Mouse (Mus musculus) heart, adult 2 months (tissue): Measurements from ENCODE around the gene Wdr31. TPM values are rescaled to one million over a fixed set of nuclear protein-coding genes. Genes with fewer than 3 reads are reported as not detected.
A peak's percentile ranks its signal among the peaks of the same experiment; 100 is the strongest.

Experiments used
- DNase-seq, 2 experiments: peaks; one replicate each; pipeline ENCODE4 v3.0.0; 2021
- H3K27ac ChIP-seq: fragments of 200-600 bp; 2 replicates; pipeline ENCODE4 v1.8.1; 2022
- H3K27me3 ChIP-seq: fragments of 200-500 bp; 2 replicates; pipeline ENCODE4 v1.6.1; 2012; ENCODE audit warnings: mild to moderate bottlenecking, low read length, inconsistent platforms, mixed read lengths; ENCODE audit not compliant: control insufficient read depth, insufficient read depth
- H3K36me3 ChIP-seq: fragments of 200-500 bp; 2 replicates; pipeline ENCODE4 v1.6.1; 2012; ENCODE audit warnings: low read length, inconsistent platforms; ENCODE audit not compliant: control insufficient read depth, insufficient read depth
- H3K4me1 ChIP-seq: fragments of 200-500 bp; 2 replicates; pipeline ENCODE4 v1.6.1; 2011; ENCODE audit warnings: low read length; ENCODE audit not compliant: control insufficient read depth, insufficient read depth
- H3K4me3 ChIP-seq: fragments of 200-600 bp; 2 replicates; pipeline ENCODE4 v1.8.1; 2022
- H3K79me2 ChIP-seq: fragments of 200-500 bp; replicated peaks from 2 replicates; pipeline ENCODE4 v1.6.1; 2012; ENCODE audit warnings: mild to moderate bottlenecking, inconsistent platforms, low read length, moderate library complexity, mixed read lengths; ENCODE audit not compliant: control insufficient read depth, insufficient read depth
- H3K9ac ChIP-seq: fragments of 200-500 bp; 2 replicates; pipeline ENCODE4 v1.6.1; 2012; ENCODE audit warnings: low read depth, mild to moderate bottlenecking, control low read depth, inconsistent platforms, low read length, mixed read lengths
- CTCF ChIP-seq: fragments of 200-600 bp; IDR thresholded peaks from 2 replicates; pipeline ENCODE4 v1.8.1; 2022; ENCODE audit warnings: antibody characterized with exemption, mild to moderate bottlenecking, moderate library complexity
- EP300 ChIP-seq: fragments of 200-500 bp; IDR thresholded peaks from 2 replicates; pipeline ENCODE4 v1.6.1; 2011; ENCODE audit warnings: low read depth, low read length, control low read depth; ENCODE audit not compliant: insufficient read depth
- POLR2A ChIP-seq: fragments of 200-500 bp; IDR thresholded peaks from 2 replicates; pipeline ENCODE4 v1.6.1; 2011; ENCODE audit warnings: mild to moderate bottlenecking, low read depth, low read length, control low read depth; ENCODE audit not compliant: insufficient read depth
- WGBS: fragments of 180-500 bp; shearing (Covaris S2); methylation state at CpG from one replicate; pipeline ENCODE4 v1.1.7; 2018; 5-methylcytosine and 5-hydroxymethylcytosine counted together
- intact Hi-C: fragments of 180-260 bp; cut with DNase I; formaldehyde crosslinking; loops from one replicate; pipeline ENCODE4 v1.15.1; 2025
- polyA plus RNA-seq: library from polyadenylated mRNA; depleted of rRNA; stranded (reverse); fragments of >200 nt; gene quantifications from 2 replicates; pipeline ENCODE4 v1.2.3, GENCODE M21; 2012
- total RNA-seq, 2 experiments: library from RNA; stranded (reverse); gene quantifications; 2 replicates each; pipeline ENCODE4 v1.2.3; 2021

Wdr31 gene
- total and polyA plus RNA-seq, 3 experiments, result 0.20 to 0.57 (median 0.35) TPM

GRCm38 (mm10) chr4:62509946-62510345 is 39.2 kb upstream of the Wdr31 start:
- intact Hi-C loops, result loop anchor here (5.0 to 10.0 kb wide), 4 partner anchors 53 to 895 kb away; partner anchors contain the start of gene Akna
- peak in 1 of 2 experiments; percentile 28 for DNase-seq

GRCm38 (mm10) chr4:62508839-62509238 is 38.1 kb upstream of the Wdr31 start:
- H3K4me1 ChIP-seq, result 0 out of 2 replicates have a peak, but pooled peaks cover 1% of the 10 kb centered on the region
- no peak overlapping the region for H3K4me3 ChIP-seq
- TF ChIP-seq EP300 (no peak), POLR2A (no peak), CTCF (no peak)
- H3K9ac ChIP-seq, result no peak overlapping the region
- H3K79me2 ChIP-seq, result no peaks in the 10 kb centered on the region
- DNase-seq, result no peak
- no peaks in the 10 kb centered on the region for H3K36me3 ChIP-seq
- intact Hi-C loops, result loop anchor here (5.0 kb wide), 3 partner anchors 52 to 167 kb away; no protein-coding TSS in a partner anchor
- 88% methylated on average over 5 of the region's 5 CpGs for WGBS
- no peak overlapping the region for H3K27ac ChIP-seq
- no peaks in the 10 kb centered on the region for H3K27me3 ChIP-seq

More at GRCm38 (mm10) chr4:62509946-62510345, 39.2 kb upstream of the Wdr31 start:
- Histone ChIP-seq H3K9ac (no peak overlapping the region), H3K27me3 (no peaks in the 10 kb centered on the region), H3K4me3 (no peak overlapping the region), H3K4me1 (0 out of 2 replicates have a peak, but pooled peaks cover 1% of the 10 kb centered on the region), H3K79me2 (no peaks in the 10 kb centered on the region), H3K36me3 (no peaks in the 10 kb centered on the region), H3K27ac (no peak overlapping the region)
- TF ChIP-seq EP300, result no peak
- no peak for TF ChIP-seq CTCF
- TF ChIP-seq POLR2A, result no peak
- WGBS, result 72% methylated on average over 11 of the region's 11 CpGs

- Histone ChIP-seq H3K27ac (peak overlapping the region; percentile 21; the same call in 1 of the 2 replicates), H3K79me2 (no peaks in the 10 kb centered on the region), H3K4me3 (no peak overlapping the region), H3K9ac (no peak overlapping the region), H3K4me1 (peaks cover 4% of the 10 kb centered on the region; the same call in 1 of the 2 replicates), H3K27me3 (no peaks in the 10 kb centered on the region), H3K36me3 (no peaks in the 10 kb centered on the region)
- TF ChIP-seq EP300, result 0 out of 2 replicates have a peak, but pooled peaks have one; percentile 40
- peak; percentile 71 for TF ChIP-seq CTCF
- 0 out of 2 replicates have a peak, but pooled peaks have one; percentile 6 for TF ChIP-seq POLR2A
- peak in 1 of 2 experiments; percentile 39 for DNase-seq
- intact Hi-C loops, result loop anchor here (5.0 kb wide), 3 partner anchors 49 to 164 kb away; no protein-coding TSS in a partner anchor
- 31% methylated on average over 2 of the region's 2 CpGs for WGBS
Measured at GRCm38 (mm10) chr4:62506798-62507197, 36.1 kb upstream of the Wdr31 start.

GRCm38 (mm10) chr4:62505991-62506390 is 35.3 kb upstream of the Wdr31 start:
- Histone ChIP-seq H3K27ac (peak overlapping the region; percentile 21), H3K4me1 (peaks cover 4% of the 10 kb centered on the region; the same call in 1 of the 2 replicates), H3K9ac (no peak overlapping the region), H3K36me3 (no peaks in the 10 kb centered on the region), H3K79me2 (no peaks in the 10 kb centered on the region), H3K4me3 (no peak overlapping the region), H3K27me3 (no peaks in the 10 kb centered on the region)
- intact Hi-C loops, result loop anchor here (5.0 kb wide), 3 partner anchors 49 to 164 kb away; no protein-coding TSS in a partner anchor
- TF ChIP-seq EP300 (no peak), CTCF (no peak)
- DNase-seq, result no peak
- WGBS, result 55% methylated on average over 3 of the region's 3 CpGs

GRCm38 (mm10) chr4:62503374-62503970 is 32.8 kb upstream of the Wdr31 start, which contains the start of gene Hdhd3:
TSS of gene Hdhd3 (minus strand) at chr4:62503467.
- Histone ChIP-seq H3K36me3 (no peaks in the 10 kb centered on the region), H3K27ac (peak within 1 kb of the TSS; percentile 76), H3K4me1 (peaks cover 4% of the 10 kb centered on the region; the same call in 1 of the 2 replicates), H3K9ac (peak within 1 kb of the TSS; percentile 77), H3K79me2 (no peaks in the 10 kb centered on the region), H3K27me3 (no peaks in the 10 kb centered on the region), H3K4me3 (peak within 1 kb of the TSS; percentile 78)
- no peak for DNase-seq
- TF ChIP-seq POLR2A, result no peak
- no peak for TF ChIP-seq EP300
- no peak for TF ChIP-seq CTCF
- WGBS, result 85% methylated on average over 3 of the region's 3 CpGs
- intact Hi-C loops, result loop anchor here (2.0 to 5.0 kb wide), 2 partner anchors 13 to 96 kb away; partner anchors contain the start of genes Cdc26 and Prpf4

- Histone ChIP-seq H3K79me2 (no peaks in the 10 kb centered on the region), H3K36me3 (no peaks in the 10 kb centered on the region), H3K4me1 (peaks cover 4% of the 10 kb centered on the region; the same call in 1 of the 2 replicates), H3K27me3 (no peaks in the 10 kb centered on the region), H3K9ac (no peak overlapping the region), H3K27ac (no peak overlapping the region; the same call in 1 of the 2 replicates), H3K4me3 (no peak overlapping the region)
- DNase-seq, result no peak
- intact Hi-C loops, result loop anchor here (2.0 to 5.0 kb wide), 2 partner anchors 14 to 96 kb away; partner anchors contain the start of genes Cdc26 and Prpf4
- WGBS, result 59% methylated on average over 7 of the region's 7 CpGs
- TF ChIP-seq CTCF (no peak), EP300 (no peak), POLR2A (no peak)
Measured at GRCm38 (mm10) chr4:62502969-62503368, 32.3 kb upstream of the Wdr31 start.
